ENCODE assay signal across 8 mouse cellular contexts in the genomic region with DNA sequence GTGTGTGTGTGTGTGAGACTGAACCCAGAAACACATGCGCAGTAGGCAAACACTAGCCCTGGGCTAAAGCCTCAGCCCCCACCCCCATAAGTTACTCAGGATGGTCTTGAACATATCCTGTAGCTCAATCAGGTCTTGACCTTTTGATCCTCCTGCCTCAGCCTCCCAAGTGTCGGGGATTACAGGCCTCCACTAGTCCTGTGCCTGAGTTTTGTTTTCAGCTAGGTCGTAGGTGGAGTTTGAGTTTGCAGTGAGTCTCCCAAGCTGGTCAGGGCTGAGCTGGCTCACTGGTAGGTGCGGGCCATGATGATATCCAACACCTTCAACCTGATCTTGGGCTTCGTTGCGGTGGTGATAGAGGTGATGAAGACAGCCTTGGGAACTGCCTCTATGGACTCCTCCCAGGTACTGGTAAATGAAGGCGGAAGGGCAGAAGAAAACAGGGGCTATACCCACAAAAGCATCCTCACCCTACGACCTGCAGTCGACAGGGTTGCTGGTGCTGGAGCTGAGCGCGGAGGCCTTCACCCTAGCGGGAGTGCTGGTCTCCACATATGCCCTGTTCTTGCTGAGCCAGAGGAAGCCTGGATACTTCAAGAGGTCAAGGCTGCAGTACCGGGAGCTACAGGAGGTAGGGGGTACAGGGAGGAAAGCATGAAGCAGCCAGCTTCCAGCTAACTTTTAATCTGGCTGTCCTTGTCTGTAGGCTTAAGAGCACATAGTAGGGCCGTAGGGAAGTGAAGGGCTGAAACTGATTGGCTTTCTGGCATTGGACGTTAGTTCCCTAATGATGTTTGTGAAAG. TPM values are rescaled to one million over a fixed set of nuclear protein-coding genes. Genes with fewer than 3 reads are reported as not detected.
A peak's percentile ranks its signal among the peaks of the same experiment; 100 is the strongest.
DNase-seq lines count a peak whose midpoint lies in the region; ATAC-seq and TF ChIP-seq lines count a peak whose summit lies in the region.

No protein-coding gene starts in this region.

- H3K4me3 ChIP-seq in lung, embryonic 14.5 days (ENCODE audit: low read depth, low read length) = peak overlapping the region; percentile 65
- no peak overlapping the region for H3K4me3 ChIP-seq in embryonic facial prominence, embryonic 11.5 days (ENCODE audit: low read depth, low read length)
- peak overlapping the region; percentile 62; the same call in 1 of the 2 replicates for H3K4me3 ChIP-seq in intestine, embryonic 14.5 days (ENCODE audit: low read depth, low read length)
- H3K4me3 ChIP-seq in neural tube, embryonic 15.5 days (replicated peaks) = peak overlapping the region; percentile 72

- no peaks in the 10 kb centered on the region for H3K9me3 ChIP-seq in lung, embryonic 14.5 days (ENCODE audit: low read depth, low read length)
- H3K9me3 ChIP-seq in embryonic facial prominence, embryonic 11.5 days (replicated peaks; ENCODE audit: control insufficient read depth, low read length) = no peaks in the 10 kb centered on the region
- no peaks in the 10 kb centered on the region for H3K9me3 ChIP-seq in intestine, embryonic 14.5 days (ENCODE audit: control insufficient read depth, low read length)
- no peaks in the 10 kb centered on the region for H3K9me3 ChIP-seq in neural tube, embryonic 15.5 days (replicated peaks)

- H3K9ac ChIP-seq in lung, embryonic 14.5 days = peak overlapping the region; percentile 89
- no peak overlapping the region; the same call in 1 of the 2 replicates for H3K9ac ChIP-seq in embryonic facial prominence, embryonic 11.5 days (replicated peaks; ENCODE audit: low read length)
- peak overlapping the region; percentile 91 for H3K9ac ChIP-seq in intestine, embryonic 14.5 days (ENCODE audit: low read length)
- peak overlapping the region; percentile 94 for H3K9ac ChIP-seq in neural tube, embryonic 15.5 days (replicated peaks)

- H3K27me3 ChIP-seq in lung, embryonic 14.5 days (ENCODE audit: insufficient read depth, low read length) = no peaks in the 10 kb centered on the region
- no peaks in the 10 kb centered on the region for H3K27me3 ChIP-seq in embryonic facial prominence, embryonic 11.5 days (ENCODE audit: control insufficient read depth, insufficient read depth, low read length)
- H3K27me3 ChIP-seq in intestine, embryonic 14.5 days (replicated peaks; ENCODE audit: control insufficient read depth, insufficient read depth, low read length) = no peaks in the 10 kb centered on the region
- H3K27me3 ChIP-seq in neural tube, embryonic 15.5 days (replicated peaks) = no peaks in the 10 kb centered on the region

- WGBS in lung, embryonic 14.5 days = 81% methylated on average over 15 of the region's 15 CpGs
- WGBS in embryonic facial prominence, embryonic 11.5 days = 87% methylated on average over 15 of the region's 15 CpGs
- 85% methylated on average over 15 of the region's 15 CpGs for WGBS in intestine, embryonic 14.5 days
- WGBS in neural tube, embryonic 15.5 days = 90% methylated on average over 15 of the region's 15 CpGs

- TF ChIP-seq CTCF in lung, embryonic 14.5 days (IDR thresholded peaks at IDR 0.05; ENCODE audit: low read depth) = no peak

- ATAC-seq in lung, embryonic 14.5 days (ENCODE audit: insufficient read depth) = no peak
- no peak for ATAC-seq in embryonic facial prominence, embryonic 11.5 days (replicated peaks; ENCODE audit: insufficient number of reproducible peaks, low FRiP score, low TSS enrichment, low read depth)
- no peak for ATAC-seq in intestine, embryonic 14.5 days (replicated peaks; ENCODE audit: low FRiP score, low TSS enrichment, low read depth)
- no peak for ATAC-seq in neural tube, embryonic 15.5 days (ENCODE audit: low FRiP score)

- no peak for DNase-seq in lung, embryonic 14.5 days
- no peak for DNase-seq in lung, adult 18-20 months
- no peak for DNase-seq in embryonic facial prominence, embryonic 11.5 days (ENCODE audit: low spot score)
- DNase-seq in intestine, embryonic 14.5 days (ENCODE audit: low spot score) = no peak
- no peak for DNase-seq in urinary bladder, postnatal 14 days (ENCODE audit: low spot score)
- no peak for DNase-seq in layer of hippocampus, postnatal 14 days (ENCODE audit: low spot score in 2 of 2)
- DNase-seq in frontal cortex, postnatal 25 days (ENCODE audit: low spot score in 2 of 2) = no peak

- H3K4me1 ChIP-seq in lung, embryonic 14.5 days (ENCODE audit: insufficient read depth) = peaks cover 21% of the 10 kb centered on the region; the same call in 1 of the 2 replicates
- H3K4me1 ChIP-seq in embryonic facial prominence, embryonic 11.5 days (ENCODE audit: control insufficient read depth, insufficient read depth, low read length) = peaks cover 6% of the 10 kb centered on the region; the same call in 1 of the 2 replicates
- peaks cover 36% of the 10 kb centered on the region for H3K4me1 ChIP-seq in intestine, embryonic 14.5 days (replicated peaks; ENCODE audit: control insufficient read depth, insufficient read depth, low read length)
- H3K4me1 ChIP-seq in neural tube, embryonic 15.5 days = peaks cover 65% of the 10 kb centered on the region

- H3K27ac ChIP-seq in lung, embryonic 14.5 days (ENCODE audit: low read depth) = no peak overlapping the region
- H3K27ac ChIP-seq in embryonic facial prominence, embryonic 11.5 days (replicated peaks; ENCODE audit: low read depth, low read length) = peak overlapping the region; percentile 96; the same call in 1 of the 2 replicates
- peak overlapping the region; percentile 98; the same call in 1 of the 2 replicates for H3K27ac ChIP-seq in intestine, embryonic 14.5 days (ENCODE audit: low read depth)
- H3K27ac ChIP-seq in neural tube, embryonic 15.5 days (replicated peaks) = peak overlapping the region; percentile 99

- 0 out of 2 replicates have a peak, but pooled peaks cover 6% of the 10 kb centered on the region for H3K36me3 ChIP-seq in lung, embryonic 14.5 days (ENCODE audit: insufficient read depth)
- no peaks in the 10 kb centered on the region; the same call in 1 of the 2 replicates for H3K36me3 ChIP-seq in embryonic facial prominence, embryonic 11.5 days (replicated peaks; ENCODE audit: control insufficient read depth, insufficient read depth, low read depth, low read length)
- H3K36me3 ChIP-seq in intestine, embryonic 14.5 days (ENCODE audit: control insufficient read depth, insufficient read depth, low read length) = no peaks in the 10 kb centered on the region
- H3K36me3 ChIP-seq in neural tube, embryonic 15.5 days = no peaks in the 10 kb centered on the region

- peak overlapping the region; percentile 81 for H3K4me2 ChIP-seq in lung, embryonic 14.5 days
- H3K4me2 ChIP-seq in embryonic facial prominence, embryonic 11.5 days (ENCODE audit: low read depth, low read length) = peak overlapping the region; percentile 78; the same call in 1 of the 2 replicates
- H3K4me2 ChIP-seq in intestine, embryonic 14.5 days (ENCODE audit: low read length) = peak overlapping the region; percentile 71
- peak overlapping the region; percentile 66 for H3K4me2 ChIP-seq in neural tube, embryonic 15.5 days

RNA-seq across cellular contexts. Expression of gene Zfp219, which starts 2.1 kb away (rescaled TPM):
- polyA plus RNA-seq in lung, embryonic 14.5 days (2014; fragmentation: Nextera tagmentation; extraction: Ambion mirVana) = 25.8 and 28.3 TPM in 2 replicates
- polyA plus RNA-seq in embryonic facial prominence, embryonic 11.5 days (2014; fragmentation: Nextera tagmentation; extraction: Ambion mirVana) = 54.7 and 63.2 TPM in 2 replicates
- polyA plus RNA-seq in intestine, embryonic 14.5 days (2014; fragmentation: Nextera tagmentation; extraction: Ambion mirVana) = 31.9 and 34.0 TPM in 2 replicates
- 25.3 and 28.6 TPM in 2 replicates for polyA plus RNA-seq in neural tube, embryonic 15.5 days (2015; fragmentation: Nextera tagmentation; extraction: Ambion mirVana)
- total RNA-seq in layer of hippocampus, postnatal 14 days (2021) = 10 to 100 TPM; 37.6 to 41.2 TPM

RNA-seq across cellular contexts. Expression of gene Tmem253, which starts 3.0 kb away (rescaled TPM):
- polyA plus RNA-seq in lung, embryonic 14.5 days (2014; fragmentation: Nextera tagmentation; extraction: Ambion mirVana) = 0.35 and 0.74 TPM in 2 replicates
- polyA plus RNA-seq in embryonic facial prominence, embryonic 11.5 days (2014; fragmentation: Nextera tagmentation; extraction: Ambion mirVana) = 0.35 and 1.5 TPM in 2 replicates
- polyA plus RNA-seq in intestine, embryonic 14.5 days (2014; fragmentation: Nextera tagmentation; extraction: Ambion mirVana) = 6.8 and 8.5 TPM in 2 replicates
- 0.88 and 1.4 TPM in 2 replicates for polyA plus RNA-seq in neural tube, embryonic 15.5 days (2015; fragmentation: Nextera tagmentation; extraction: Ambion mirVana)
- total RNA-seq in layer of hippocampus, postnatal 14 days (2021) = under 1 TPM; 0.39 to 0.95 TPM

RNA-seq across cellular contexts. Expression of gene Olfr221, which starts 23.8 kb away (rescaled TPM):
- polyA plus RNA-seq in lung, embryonic 14.5 days (2014; fragmentation: Nextera tagmentation; extraction: Ambion mirVana) = not detected in 2 replicates
- polyA plus RNA-seq in embryonic facial prominence, embryonic 11.5 days (2014; fragmentation: Nextera tagmentation; extraction: Ambion mirVana) = not detected in 2 replicates
- polyA plus RNA-seq in intestine, embryonic 14.5 days (2014; fragmentation: Nextera tagmentation; extraction: Ambion mirVana) = not detected in 2 replicates
- not detected in 2 replicates for polyA plus RNA-seq in neural tube, embryonic 15.5 days (2015; fragmentation: Nextera tagmentation; extraction: Ambion mirVana)
- total RNA-seq in layer of hippocampus, postnatal 14 days (2021) = not detected

RNA-seq across cellular contexts. Expression of gene Arhgef40, which starts 33.9 kb away (rescaled TPM):
- 96.8 and 108 TPM in 2 replicates for polyA plus RNA-seq in lung, embryonic 14.5 days (2014; fragmentation: Nextera tagmentation; extraction: Ambion mirVana)
- polyA plus RNA-seq in embryonic facial prominence, embryonic 11.5 days (2014; fragmentation: Nextera tagmentation; extraction: Ambion mirVana) = 82.6 and 91.9 TPM in 2 replicates
- polyA plus RNA-seq in intestine, embryonic 14.5 days (2014; fragmentation: Nextera tagmentation; extraction: Ambion mirVana) = 80.8 and 86.3 TPM in 2 replicates
- polyA plus RNA-seq in neural tube, embryonic 15.5 days (2015; fragmentation: Nextera tagmentation; extraction: Ambion mirVana) = 71.3 and 82.7 TPM in 2 replicates
- total RNA-seq in layer of hippocampus, postnatal 14 days (2021) = 10 to 100 TPM; 44.2 to 47.4 TPM
